Comparison of ENCODE assay signal across 8 mouse cellular contexts in the genomic region with DNA sequence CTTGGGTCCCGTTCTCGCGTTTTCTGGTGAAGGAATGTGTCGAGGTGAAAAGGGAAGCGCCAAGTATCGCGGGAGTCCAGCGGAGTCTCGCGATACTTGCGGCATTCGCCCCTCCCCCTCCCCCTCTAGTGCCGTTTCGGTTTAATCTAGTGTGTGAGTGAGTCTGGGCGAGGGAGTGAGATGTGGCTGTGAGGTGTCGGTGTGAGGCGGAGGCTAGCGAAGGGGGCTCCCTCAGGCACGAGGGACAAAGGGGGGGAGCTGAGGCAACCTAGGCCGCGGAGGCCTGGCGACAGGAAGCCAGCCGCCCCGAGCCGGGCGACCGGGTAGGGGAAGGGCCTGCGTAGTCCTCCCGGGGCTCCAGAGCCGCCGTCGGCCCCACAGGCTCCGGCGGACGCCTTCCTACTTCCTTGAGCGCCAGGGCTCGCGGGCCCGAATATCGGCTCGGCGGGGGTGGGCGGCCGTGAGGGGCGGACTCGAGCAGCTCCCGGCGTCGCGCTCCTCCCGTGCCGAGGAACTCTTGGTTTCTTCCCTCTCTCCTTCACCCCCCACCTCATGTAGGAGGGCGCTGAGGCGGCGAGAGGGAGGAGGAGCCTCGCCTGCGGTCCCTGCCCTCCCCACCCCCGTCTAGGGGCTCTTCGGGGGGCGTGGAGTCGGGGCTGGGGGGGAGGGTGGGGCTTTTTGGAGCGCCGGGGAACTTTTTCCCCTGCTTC. TPM values are rescaled to one million over a fixed set of nuclear protein-coding genes. Genes with fewer than 3 reads are reported as not detected.
DNase-seq lines count a peak whose midpoint lies in the region; ATAC-seq lines count a peak whose summit lies in the region.

A gene (plus strand): TSS at position 419 of the 710 bp plus-strand sequence.

- peak within 1 kb of the TSS; percentile 99 for H3K9ac ChIP-seq in intestine, embryonic 14.5 days (ENCODE audit: low read length)

- ATAC-seq in intestine, embryonic 14.5 days (replicated peaks; ENCODE audit: low FRiP score, low TSS enrichment, low read depth), result peak; percentile 91

- H3K4me3 ChIP-seq in intestine, embryonic 14.5 days (ENCODE audit: low read depth, low read length), result peak within 1 kb of the TSS; percentile 97

- H3K27ac ChIP-seq in intestine, embryonic 14.5 days (ENCODE audit: low read depth), result peak within 1 kb of the TSS; percentile 100

- peaks cover 9% of the 10 kb centered on the region; the same call in 1 of the 2 replicates for H3K36me3 ChIP-seq in intestine, embryonic 14.5 days (ENCODE audit: control insufficient read depth, insufficient read depth, low read length)

- peak within 1 kb of the TSS; percentile 84 for H3K4me2 ChIP-seq in intestine, embryonic 14.5 days (ENCODE audit: low read length)

- H3K27me3 ChIP-seq in intestine, embryonic 14.5 days (replicated peaks; ENCODE audit: control insufficient read depth, insufficient read depth, low read length), result no peaks in the 10 kb centered on the region

- peaks cover 17% of the 10 kb centered on the region for H3K4me1 ChIP-seq in intestine, embryonic 14.5 days (replicated peaks; ENCODE audit: control insufficient read depth, insufficient read depth, low read length)

- intact Hi-C loops in left cerebral cortex, postnatal 14 days (cut with DNase I), result no loop called here

- under 1% methylated on average over 50 of the region's 63 CpGs for WGBS in intestine, embryonic 14.5 days

- H3K9me3 ChIP-seq in intestine, embryonic 14.5 days (ENCODE audit: control insufficient read depth, low read length), result no peaks in the 10 kb centered on the region

- peak; percentile 90 to 93 for DNase-seq in adrenal gland, adult 18-20 months (ENCODE audit: low spot score in 2 of 2)
- DNase-seq in embryo, embryonic 11 days, result peak; percentile 99
- DNase-seq in gastrocnemius, postnatal 25 days, result peak; percentile 98
- DNase-seq in intestine, embryonic 14.5 days (ENCODE audit: low spot score), result peak; percentile 99
- peak; percentile 97 to 98 for DNase-seq in left cerebral cortex, postnatal 14 days (ENCODE audit: low spot score in 2 of 2)
- DNase-seq in mesoderm, embryonic 11.5 days (ENCODE audit: low read depth, low spot score), result peak; percentile 99
- peak; percentile 94 for DNase-seq in right cerebral cortex, postnatal 36 days (ENCODE audit: low spot score in 2 of 2)
- peak; percentile 98 for DNase-seq in yolk sac, embryonic 10.5 days (ENCODE audit: low spot score)

RNA-seq across cellular contexts. Expression of the gene that starts here (rescaled TPM):
- 10 to 100 TPM; 39.2 to 45.6 TPM for total RNA-seq in adrenal gland, adult 18-20 months (2021)
- total RNA-seq in gastrocnemius, postnatal 25 days (2021), result 10 to 100 TPM; 13.0 to 14.0 TPM
- polyA plus RNA-seq in intestine, embryonic 14.5 days (2014; fragmentation: Nextera tagmentation; extraction: Ambion mirVana), result 13.9 and 14.3 TPM in 2 replicates
- 10 to 100 TPM; 34.2 to 34.8 TPM for total RNA-seq in left cerebral cortex, postnatal 14 days (2021)

Comparison
In these comparisons a context has a peak if more than half of its experiments do, and no peak if none do; other contexts are left out.
1. Peak in every context shown above with its lines: DNase-seq, ATAC-seq, H3K4me3 ChIP-seq and H3K27ac ChIP-seq.